In the genomic region with DNA sequence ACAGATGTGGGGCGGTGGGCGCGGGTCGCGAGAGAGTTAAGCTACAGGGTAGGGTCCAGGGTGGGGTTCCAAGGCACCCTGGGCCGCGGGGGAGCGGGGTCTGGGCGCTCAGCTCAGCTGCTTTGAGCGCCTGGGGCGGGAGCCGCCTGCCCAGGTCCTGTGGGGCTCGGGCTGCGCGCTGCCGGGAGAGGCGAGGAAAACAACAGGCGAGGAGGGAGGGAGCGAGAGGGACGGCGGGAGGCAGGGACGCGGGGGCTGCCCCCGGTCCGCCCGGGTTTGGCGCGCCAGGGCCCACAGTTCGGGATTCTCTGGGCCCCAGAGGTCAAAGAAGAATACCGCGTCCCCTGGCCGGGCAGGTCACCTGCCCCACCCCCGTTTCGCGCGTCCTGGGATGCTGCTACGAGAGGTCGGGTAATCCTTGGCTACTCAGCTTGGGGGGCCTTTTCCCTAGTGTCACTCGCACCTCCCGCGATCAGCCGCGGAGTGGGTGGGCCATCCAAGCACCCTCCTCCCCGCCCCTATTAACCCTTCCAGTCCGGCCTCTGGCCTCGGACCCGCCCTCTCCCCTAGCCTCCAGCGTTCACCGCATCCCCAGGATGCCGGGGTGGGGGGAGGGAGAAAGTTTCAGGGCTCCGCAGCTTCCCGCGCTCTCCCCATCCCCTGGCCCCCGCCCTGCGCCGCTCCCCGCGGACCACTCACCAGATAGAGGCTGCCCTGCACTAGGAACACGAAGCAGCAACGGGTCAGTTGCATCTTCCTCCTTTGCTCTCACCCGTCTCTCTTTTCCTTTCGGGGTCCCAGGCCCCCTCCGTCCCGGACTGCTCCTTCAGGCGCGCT, we compare ENCODE assay signal across 8 mouse cellular contexts. TPM values are rescaled to one million over a fixed set of nuclear protein-coding genes. Genes with fewer than 3 reads are reported as not detected.
DNase-seq lines count a peak whose midpoint lies in the region; ATAC-seq and TF ChIP-seq lines count a peak whose summit lies in the region.

No protein-coding gene starts in this region.

- H3K27me3 ChIP-seq in heart, embryonic 12.5 days (replicated peaks): peaks cover 87% of the 10 kb centered on the region
- H3K27me3 ChIP-seq in liver, adult 2 months (ENCODE audit: control insufficient read depth, insufficient read depth, low read length): peaks cover 18% of the 10 kb centered on the region
- H3K27me3 ChIP-seq in stomach, embryonic 16.5 days (ENCODE audit: control insufficient read depth, insufficient read depth, low read length): peaks cover 35% of the 10 kb centered on the region

- DNase-seq in left cerebral cortex, adult 2 months (ENCODE audit: extremely low spot score in 1 of 2, low spot score in 2 of 2): peak in 1 of 2 experiments; percentile 29
- DNase-seq in left cerebral cortex, postnatal 14 days (ENCODE audit: low spot score in 2 of 2): no peak
- peak; percentile 56 to 59 for DNase-seq in cerebellum, postnatal 10 days
- DNase-seq in liver, adult 2 months (ENCODE audit: extremely low read depth, low read depth, low spot score): no peak
- DNase-seq in left cerebral cortex, adult 8-10 months (ENCODE audit: low spot score in 2 of 2): no peak
- no peak for DNase-seq in urinary bladder, postnatal 14 days (ENCODE audit: low spot score)

- peak overlapping the region; percentile 55 for H3K4me3 ChIP-seq in left cerebral cortex, adult 2 months
- H3K4me3 ChIP-seq in heart, embryonic 12.5 days: peak overlapping the region; percentile 57
- H3K4me3 ChIP-seq in liver, adult 2 months (ENCODE audit: insufficient read depth, low read depth, low read length): peak overlapping the region; percentile 52; the same call in 1 of the 2 replicates
- peak overlapping the region; percentile 60 for H3K4me3 ChIP-seq in stomach, embryonic 16.5 days (replicated peaks; ENCODE audit: low read length)

- ATAC-seq in heart, embryonic 12.5 days (ENCODE audit: insufficient number of reproducible peaks, low FRiP score): no peak; the same call in none of the 2 replicates
- no peak; the same call in 1 of the 2 replicates for ATAC-seq in stomach, embryonic 16.5 days (ENCODE audit: insufficient read depth, low FRiP score)

- no peak for TF ChIP-seq POLR2A in liver, adult 2 months (IDR thresholded peaks at IDR 0.05; ENCODE audit: extremely low read depth, insufficient read depth, low read length)

- H3K27ac ChIP-seq in left cerebral cortex, adult 2 months: peak overlapping the region; percentile 71
- no peak overlapping the region for H3K27ac ChIP-seq in heart, embryonic 12.5 days (ENCODE audit: poor library complexity, severe bottlenecking)
- no peak overlapping the region for H3K27ac ChIP-seq in liver, adult 2 months (replicated peaks; ENCODE audit: insufficient read depth, low read depth, low read length)
- no peak overlapping the region for H3K27ac ChIP-seq in stomach, embryonic 16.5 days (ENCODE audit: low read length)

- H3K9me3 ChIP-seq in heart, embryonic 12.5 days (replicated peaks): no peaks in the 10 kb centered on the region
- H3K9me3 ChIP-seq in stomach, embryonic 16.5 days (replicated peaks; ENCODE audit: control insufficient read depth, low read length): no peaks in the 10 kb centered on the region

- H3K79me2 ChIP-seq in liver, adult 2 months (ENCODE audit: control insufficient read depth, insufficient read depth, low read length): no peaks in the 10 kb centered on the region

- intact Hi-C loops in left cerebral cortex, adult 2 months (cut with DNase I): loop anchor here (2.0 kb wide), 1 partner anchor 19 kb away; no protein-coding TSS in a partner anchor
- intact Hi-C loops in left cerebral cortex, postnatal 14 days (cut with DNase I): no loop called here

- WGBS in heart, embryonic 12.5 days: under 1% methylated on average over 66 of the region's 66 CpGs
- WGBS in liver, adult 2 months: 3% methylated on average over 66 of the region's 66 CpGs
- WGBS in stomach, embryonic 16.5 days: under 1% methylated on average over 64 of the region's 66 CpGs

- H3K4me2 ChIP-seq in heart, embryonic 12.5 days: peak overlapping the region; percentile 89
- peak overlapping the region; percentile 98 for H3K4me2 ChIP-seq in stomach, embryonic 16.5 days (ENCODE audit: low read depth, low read length)

- no peaks in the 10 kb centered on the region for H3K36me3 ChIP-seq in heart, embryonic 12.5 days
- H3K36me3 ChIP-seq in liver, adult 2 months (ENCODE audit: control insufficient read depth, insufficient read depth, low read length): no peaks in the 10 kb centered on the region
- no peaks in the 10 kb centered on the region for H3K36me3 ChIP-seq in stomach, embryonic 16.5 days (ENCODE audit: control insufficient read depth, insufficient read depth, low read length)

- peak overlapping the region; percentile 63 for H3K9ac ChIP-seq in heart, embryonic 12.5 days
- H3K9ac ChIP-seq in liver, adult 2 months (ENCODE audit: low read depth, low read length): no peak overlapping the region; the same call in 1 of the 2 replicates
- H3K9ac ChIP-seq in stomach, embryonic 16.5 days (ENCODE audit: low read length): peak overlapping the region; percentile 69

- peaks cover 23% of the 10 kb centered on the region; the same call in 1 of the 2 replicates for H3K4me1 ChIP-seq in heart, embryonic 12.5 days (replicated peaks)
- no peaks in the 10 kb centered on the region; the same call in 1 of the 2 replicates for H3K4me1 ChIP-seq in liver, adult 2 months (ENCODE audit: control insufficient read depth, insufficient read depth, low read length)
- peaks cover 23% of the 10 kb centered on the region for H3K4me1 ChIP-seq in stomach, embryonic 16.5 days (ENCODE audit: control insufficient read depth, insufficient read depth, low read length)

- no peak for TF ChIP-seq CTCF in left cerebral cortex, adult 2 months (IDR thresholded peaks at IDR 0.05)
- no peak for TF ChIP-seq CTCF in liver, adult 2 months (IDR thresholded peaks at IDR 0.05; ENCODE audit: low read depth, low read length)

RNA-seq across cellular contexts. Expression of a gene that starts 0.7 kb away (rescaled TPM):
- 10 to 100 TPM; 19.8 to 26.5 TPM for total RNA-seq in left cerebral cortex, adult 2 months (2021)
- 10 to 100 TPM; 32.5 to 46.2 TPM for total RNA-seq in left cerebral cortex, postnatal 14 days (2021)
- polyA plus RNA-seq in heart, embryonic 12.5 days (2016; fragmentation: Nextera tagmentation; extraction: Ambion mirVana): 0.40 and 0.43 TPM in 2 replicates
- total RNA-seq in liver, adult 2 months (2014; rRNA removed): not detected in 2 replicates
- polyA plus RNA-seq in liver, adult 2 months (2012; rRNA removed): 0.05 TPM in 1 of 2 replicates, not detected in the other
- 0.50 and 0.62 TPM in 2 replicates for polyA plus RNA-seq in stomach, embryonic 16.5 days (2015; fragmentation: Nextera tagmentation; extraction: Ambion mirVana)
- 10 to 100 TPM; 26.5 to 33.0 (median 32.3) TPM for total RNA-seq in left cerebral cortex, adult 8-10 months (2022)

Comparison
In these comparisons a context has a peak if more than half of its experiments do, and no peak if none do; other contexts are left out.
1. DNase-seq: peak in cerebellum, postnatal 10 days (2 of 2); none in left cerebral cortex, postnatal 14 days (0 of 2), liver, adult 2 months (single experiment), left cerebral cortex, adult 8-10 months (0 of 2) and urinary bladder, postnatal 14 days (single experiment).
2. RNA of a gene that starts 0.7 kb away (total RNA-seq): 32.5 to 46.2 TPM in left cerebral cortex, postnatal 14 days, 26.5 to 33.0 TPM in left cerebral cortex, adult 8-10 months and 19.8 to 26.5 TPM in left cerebral cortex, adult 2 months; not detected in liver, adult 2 months; every median in the first group is over 10 times any median in the second.
3. Peak in every context shown above with its lines, with median percentiles within 50 percentile points of each other: H3K4me3 ChIP-seq.